Mouse (Mus musculus): Measurements from ENCODE around the gene Upk3b. TPM values are rescaled to one million over a fixed set of nuclear protein-coding genes. Genes with fewer than 3 reads are reported as not detected.
A peak's percentile ranks its signal among the peaks of the same experiment; 100 is the strongest.

The Upk3b gene
- total RNA-seq, 2 experiments from 2014 or later = 0.07 TPM; not detected in 1

DNA sequence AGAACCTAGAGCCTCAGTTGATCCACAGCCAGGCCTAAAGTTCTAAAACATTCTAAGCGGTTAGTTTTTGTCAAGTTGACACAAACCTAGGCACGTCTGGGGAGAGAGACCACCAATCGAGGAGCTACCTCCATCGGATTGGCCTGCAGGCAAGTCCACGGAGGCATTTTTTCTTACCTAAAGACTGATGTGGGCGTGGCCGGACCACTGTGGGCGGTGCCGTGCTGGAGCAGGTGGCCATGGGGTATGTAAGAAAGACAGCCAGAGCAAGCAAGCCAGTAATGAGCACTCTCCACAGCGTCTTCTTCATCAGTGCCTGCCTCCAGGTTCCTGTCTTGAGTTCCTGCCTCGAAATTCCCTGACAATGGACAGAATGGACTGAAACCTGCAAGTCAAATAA, 35.2 kb downstream of the Upk3b start:
- no peak for DNase-seq (ENCODE audit: low spot score)

DNA sequence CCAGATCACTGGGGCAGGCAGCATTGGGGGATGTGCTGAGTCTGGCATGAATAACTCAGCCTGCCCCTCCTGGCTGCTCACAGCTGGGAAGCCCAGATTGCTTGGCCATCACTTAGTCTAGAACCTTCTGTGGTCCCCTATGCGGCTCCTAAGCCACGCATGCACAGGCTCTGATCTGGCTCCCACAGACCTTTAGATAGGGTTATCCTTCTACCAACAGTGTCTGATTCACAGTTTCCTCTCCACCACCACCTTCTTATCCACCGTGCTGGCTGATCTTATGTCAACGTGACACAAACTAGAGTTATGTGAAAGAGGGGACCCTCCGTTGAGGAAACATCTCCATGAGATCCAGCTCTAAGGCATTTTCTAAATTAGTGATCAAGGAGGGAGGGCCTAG, 36.8 kb downstream of the Upk3b start:
- no peak for DNase-seq (ENCODE audit: low spot score)

DNA sequence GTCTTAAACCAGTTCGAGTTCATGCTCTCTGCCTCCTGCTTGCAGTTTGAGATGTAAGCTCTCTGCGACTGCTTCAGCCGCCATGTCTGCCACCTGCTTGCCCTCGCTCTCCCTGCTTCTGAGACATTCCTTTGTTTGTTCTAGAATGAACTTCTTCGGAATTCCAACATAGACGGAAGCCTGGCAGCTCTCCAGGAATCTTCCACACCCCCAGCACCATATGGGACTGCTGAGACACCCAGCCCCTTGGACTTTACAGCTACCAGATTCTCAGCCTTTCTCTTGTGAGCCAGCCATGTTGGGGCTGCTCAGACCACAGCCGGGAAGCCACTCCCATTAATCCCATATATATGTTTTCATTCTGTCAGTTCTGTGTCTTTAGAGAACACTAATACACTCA, 38.0 kb downstream of the Upk3b start:
- no peak for DNase-seq (ENCODE audit: low spot score)

DNA sequence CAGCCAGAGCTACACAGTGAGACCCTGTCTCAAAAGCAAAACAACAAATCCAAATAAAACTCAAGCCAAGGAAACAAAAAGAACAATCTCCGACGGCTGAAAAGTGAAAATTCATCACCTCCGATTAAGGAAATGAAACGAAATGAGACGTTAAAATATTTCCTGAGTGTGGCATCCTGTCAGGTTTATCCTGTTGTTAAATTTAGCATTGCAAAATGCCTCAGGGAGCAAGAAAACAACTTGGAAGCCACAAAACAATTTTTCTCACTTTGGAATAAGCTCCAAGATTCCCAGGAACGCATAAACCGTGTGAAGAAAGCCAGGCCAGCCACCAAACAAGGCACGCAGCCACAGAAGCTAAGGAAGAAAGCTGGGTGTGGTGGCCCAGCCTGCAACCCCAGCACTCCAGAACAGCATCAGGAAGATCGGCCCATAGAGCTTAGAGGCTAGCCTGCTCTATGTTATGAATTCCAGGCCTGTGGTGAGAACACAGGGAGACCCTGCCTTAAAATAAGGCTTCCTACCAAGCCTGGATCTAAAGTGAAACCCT, 38.8 kb downstream of the Upk3b start:
- peak; percentile 27 for DNase-seq (ENCODE audit: low spot score)

DNA sequence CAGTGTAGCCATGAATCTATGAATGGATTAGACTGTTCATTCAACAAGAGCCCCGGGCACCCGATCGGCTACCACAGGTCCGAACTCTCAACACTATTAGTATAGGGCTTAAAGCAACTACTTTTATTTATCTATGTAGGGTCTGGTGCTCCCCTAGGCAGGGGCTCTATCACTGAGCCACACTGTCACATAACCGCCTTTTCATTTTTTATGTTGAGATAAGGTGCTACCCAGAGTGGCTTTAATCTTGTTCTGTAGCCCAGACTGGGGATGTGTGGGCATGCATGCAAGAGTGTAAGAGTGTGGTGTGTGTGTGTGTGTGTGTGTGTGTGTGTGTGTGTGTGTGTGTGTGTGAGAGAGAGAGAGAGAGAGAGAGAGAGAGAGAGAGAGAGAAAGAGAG, 39.8 kb downstream of the Upk3b start:
- no peak for DNase-seq (ENCODE audit: low spot score)

DNA sequence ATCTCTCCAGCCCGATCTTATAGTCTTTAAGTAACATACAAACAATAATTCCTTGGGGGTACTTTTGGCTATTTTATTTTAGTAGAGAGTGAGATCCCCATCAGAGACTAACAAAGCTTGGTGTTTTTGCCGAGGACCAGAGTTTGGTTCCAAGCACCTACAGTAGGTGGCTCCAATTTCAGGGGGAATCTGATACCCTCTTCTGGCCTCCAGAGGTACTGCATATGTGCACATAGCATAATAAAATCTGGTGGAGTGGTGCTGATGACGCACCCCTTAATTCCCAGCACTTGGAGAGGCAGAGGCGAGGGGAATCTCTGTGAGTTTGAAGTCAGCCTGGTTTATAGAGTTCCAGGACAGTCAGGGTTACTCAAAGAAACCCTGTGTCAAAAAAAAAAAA, 44.0 kb downstream of the Upk3b start:
- DNase-seq (ENCODE audit: low spot score) = no peak

DNA sequence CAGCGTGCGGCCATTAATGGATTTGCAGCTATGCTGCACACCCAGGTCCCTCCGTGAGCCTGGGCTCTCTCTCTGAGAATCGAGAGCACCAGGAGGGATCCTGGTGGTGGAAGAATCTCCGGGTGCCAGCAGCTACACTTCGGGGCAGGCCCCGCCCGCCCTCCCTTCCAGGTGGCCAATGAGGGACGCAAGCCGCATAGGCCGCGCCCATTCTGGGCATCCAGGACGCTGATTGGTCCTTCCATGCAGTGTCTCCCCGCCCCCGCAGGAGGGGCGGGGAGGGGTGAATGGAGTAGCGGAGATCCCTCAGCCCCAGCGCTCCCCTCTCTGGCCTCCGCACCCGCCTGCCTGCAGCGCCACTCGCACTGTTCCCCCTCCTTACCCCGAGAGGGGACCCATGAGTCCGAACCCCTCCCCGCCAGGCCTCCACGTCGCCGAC, 45.4 kb downstream of the Upk3b start, which contains the start of gene Rasa4:
TSS of gene Rasa4 (plus strand) at position 248 of the 439 bp plus-strand sequence.
- DNase-seq (ENCODE audit: low spot score) = peak; percentile 96

DNA sequence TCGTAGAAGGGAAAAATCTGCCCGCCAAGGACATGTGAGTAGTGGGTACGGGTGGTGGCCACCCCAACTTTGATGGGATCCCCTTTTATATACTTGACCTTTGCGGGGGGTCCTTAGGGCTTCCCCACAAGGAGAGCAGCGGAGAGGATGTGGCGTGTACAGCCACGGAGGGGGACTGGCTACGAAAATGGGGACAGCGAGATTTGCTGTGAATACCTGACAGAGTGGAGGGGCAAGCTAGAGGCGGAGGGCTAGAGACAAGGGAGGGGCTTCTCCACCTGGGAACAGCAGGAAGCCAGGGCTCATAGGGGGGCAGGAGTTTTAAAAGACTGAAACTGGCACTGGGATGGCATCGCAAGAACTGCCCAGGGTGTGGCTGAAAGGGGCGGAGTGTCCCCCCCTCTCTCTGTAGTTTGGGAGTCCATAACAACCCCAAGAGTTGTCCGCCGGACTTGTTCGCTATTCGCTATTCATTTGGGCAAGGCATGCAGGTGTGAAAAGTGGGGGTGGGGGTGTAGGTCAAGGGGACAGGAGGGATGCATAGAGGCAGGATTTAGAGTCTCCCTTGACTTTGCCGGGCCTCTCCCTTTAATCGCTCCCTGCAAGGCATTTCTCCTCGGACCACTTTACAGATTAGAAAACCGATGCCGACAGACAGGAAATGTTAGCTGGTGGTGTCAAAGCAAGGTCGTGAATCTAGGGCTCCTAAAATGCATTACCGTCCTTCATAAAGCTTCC, 46.0 kb downstream of the Upk3b start:
- DNase-seq (ENCODE audit: low spot score) = peak; percentile 21

DNA sequence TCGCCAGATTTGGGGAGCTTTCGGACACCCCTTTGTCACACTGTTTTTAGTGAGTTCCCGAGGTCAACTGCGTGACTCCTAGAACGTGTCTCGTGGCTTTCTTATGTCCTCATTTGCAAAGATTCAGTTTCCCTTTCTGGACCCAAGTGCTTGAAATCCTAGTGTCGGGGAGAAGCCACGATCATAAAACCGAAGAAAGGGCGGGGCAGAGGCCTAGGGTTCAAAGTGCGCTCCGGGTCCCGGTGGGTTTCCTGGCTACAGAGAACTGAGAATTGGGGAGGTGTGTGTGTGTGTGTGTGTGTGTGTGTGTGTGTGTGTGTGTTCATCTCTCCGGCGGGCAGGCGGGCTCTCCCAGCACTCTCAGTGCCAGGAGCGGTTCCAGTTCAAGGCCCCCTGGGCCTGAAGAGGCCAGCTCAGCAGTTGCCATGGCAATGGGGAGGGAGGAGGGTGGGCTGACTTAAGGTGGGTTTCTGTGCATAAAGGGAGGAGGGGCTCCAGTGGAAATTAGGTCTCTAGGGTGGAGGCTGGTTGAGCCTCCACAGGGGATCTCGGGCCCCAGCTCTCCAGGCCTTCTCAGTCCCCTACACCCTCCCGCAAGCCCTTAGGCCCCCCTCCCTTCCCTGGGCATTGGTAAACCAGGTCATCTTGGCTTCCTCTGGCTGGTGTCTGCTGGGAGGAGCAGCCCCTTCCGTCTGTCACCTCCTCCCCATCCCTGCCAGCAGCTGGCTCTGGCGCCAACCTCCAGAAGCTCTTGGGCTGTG, 46.8 kb downstream of the Upk3b start:
- peak; percentile 67 for DNase-seq (ENCODE audit: low spot score)

DNA sequence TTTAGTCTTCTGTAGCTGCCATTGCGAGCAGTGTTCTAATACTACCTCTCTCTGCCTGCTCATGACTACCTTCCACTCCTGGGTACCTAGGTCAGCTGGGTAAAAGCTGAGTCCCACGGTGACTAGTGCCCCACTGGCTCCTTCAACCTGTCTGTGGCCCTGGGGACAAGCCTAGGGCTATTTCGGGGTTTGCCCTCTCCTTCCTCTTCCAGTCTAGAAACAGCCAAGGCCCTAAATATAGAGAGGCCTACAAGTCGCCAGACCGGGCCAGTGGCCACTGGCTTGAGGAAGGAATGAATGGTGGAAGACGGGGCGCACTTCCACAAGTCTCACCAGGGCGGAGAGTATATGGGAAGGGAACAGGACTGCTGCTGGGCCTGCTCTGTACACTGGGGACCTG, 48.0 kb downstream of the Upk3b start:
- peak; percentile 68 for DNase-seq (ENCODE audit: low spot score)

DNA sequence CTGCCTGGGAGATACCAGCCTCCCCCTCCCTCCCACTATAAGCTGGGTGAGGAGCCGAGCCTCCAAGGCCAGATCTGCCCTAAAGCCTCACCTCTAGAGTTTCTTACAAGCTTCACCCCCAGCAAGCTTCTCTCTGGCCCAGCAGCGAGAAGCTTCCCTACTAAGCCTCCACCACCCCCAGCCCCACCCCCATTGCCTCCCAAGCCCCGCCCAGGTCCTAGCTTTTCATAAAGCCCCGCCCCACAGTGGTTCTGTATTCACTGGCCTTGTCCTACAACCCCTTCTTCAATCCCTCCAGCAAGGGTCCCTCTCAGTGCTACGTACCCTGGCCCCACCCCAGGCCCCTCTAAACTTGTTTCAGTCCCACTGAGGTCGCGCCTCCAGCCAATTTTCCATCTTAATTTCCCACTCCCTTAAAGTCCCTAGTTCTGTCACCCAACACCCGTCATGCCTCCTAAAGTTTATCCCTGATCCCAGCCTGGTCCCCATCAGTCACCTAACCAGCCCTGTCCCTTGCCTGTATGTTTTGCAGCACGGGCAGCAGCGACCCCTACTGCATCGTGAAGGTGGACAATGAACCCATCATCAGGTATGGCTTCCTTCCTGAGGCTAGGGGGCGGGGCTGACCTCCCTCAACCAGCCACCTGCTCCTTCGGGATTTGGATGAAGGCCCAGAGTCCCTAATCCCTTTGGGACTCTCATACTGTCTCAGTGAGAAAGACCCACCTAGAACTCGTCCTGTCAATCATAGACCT, 50.7 kb downstream of the Upk3b start:
- DNase-seq (ENCODE audit: low spot score) = peak; percentile 29

DNA sequence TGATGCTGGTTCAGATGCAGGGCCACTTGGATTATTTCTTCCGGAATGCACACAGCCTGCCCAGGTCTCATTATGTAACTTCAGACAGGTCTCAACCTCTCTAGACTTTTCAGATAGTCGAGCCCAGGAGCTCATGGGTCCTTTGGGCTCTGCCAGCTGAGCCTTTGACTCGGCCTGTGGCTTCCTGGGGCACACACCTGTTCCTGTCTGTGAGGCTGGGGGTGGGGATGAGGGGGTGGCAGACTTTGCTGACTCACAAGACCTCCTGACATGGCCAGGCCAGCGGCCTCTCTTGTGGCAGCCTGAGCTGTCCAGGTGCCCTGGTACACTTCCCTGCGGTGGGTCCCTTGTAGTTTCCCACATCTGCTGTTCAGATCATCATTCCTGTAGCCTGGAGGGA, 53.6 kb downstream of the Upk3b start:
- DNase-seq (ENCODE audit: low spot score) = peak; percentile 56

DNA sequence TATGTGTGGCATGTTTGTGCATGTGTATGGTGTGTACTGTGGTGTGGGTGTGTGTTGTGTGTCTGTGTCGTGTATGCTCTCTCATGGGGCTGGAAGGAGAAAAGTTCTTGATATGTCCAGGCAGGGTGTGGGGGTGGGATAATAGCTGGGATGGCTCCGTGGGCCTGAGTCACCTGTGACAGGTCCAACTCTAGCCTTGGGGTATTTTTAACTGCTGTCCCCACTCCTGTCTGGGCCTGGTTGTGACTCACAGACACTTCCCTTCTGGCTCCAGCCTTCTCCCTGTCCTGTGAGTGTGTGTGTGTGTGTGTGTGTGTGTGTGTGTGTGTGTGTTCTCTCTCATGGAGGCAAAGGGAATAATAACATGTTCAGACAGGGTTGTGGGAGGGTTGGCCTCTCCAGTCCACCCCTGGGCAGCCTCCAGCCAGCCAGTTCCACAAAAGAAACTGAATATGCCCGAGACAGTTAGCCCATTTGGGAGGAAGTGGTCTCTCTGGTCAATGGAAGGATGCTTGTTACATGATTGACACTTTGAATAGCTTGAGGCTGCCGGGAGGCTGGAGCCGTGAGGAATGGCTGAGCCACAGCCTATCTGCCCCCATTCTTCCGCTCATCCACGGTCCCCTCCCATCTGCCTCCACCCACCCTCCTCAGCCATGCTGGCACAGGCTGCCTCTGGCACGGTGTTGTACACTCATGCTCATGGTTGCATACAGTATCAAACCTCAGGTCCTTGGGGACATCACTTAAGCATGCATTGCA, 56.1 kb downstream of the Upk3b start:
- no peak for DNase-seq (ENCODE audit: low spot score)

DNA sequence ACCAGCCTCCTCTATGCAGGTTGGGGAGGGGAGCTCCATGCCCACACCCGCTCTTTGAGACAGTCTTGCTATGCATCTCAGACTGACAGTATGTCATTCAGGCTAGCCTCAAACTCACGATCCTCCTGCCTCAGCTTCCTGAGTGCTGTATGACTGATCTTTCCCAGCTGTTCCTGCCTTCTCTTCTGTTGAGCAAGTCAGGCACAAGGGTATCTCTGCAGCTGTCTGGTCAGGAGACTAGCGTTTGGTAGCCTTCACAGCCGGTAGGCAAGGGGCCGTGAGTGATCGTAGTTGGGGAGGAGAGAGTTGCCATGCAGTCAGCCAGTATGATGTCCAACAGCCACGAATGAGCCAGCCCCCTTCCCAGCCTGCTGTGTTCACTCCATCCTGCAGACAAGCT, 56.8 kb downstream of the Upk3b start:
- no peak for DNase-seq (ENCODE audit: low spot score)

Other genes with a start within 250 kb of the Upk3b start
- not detected for gene Srrm3, start 231.6 kb upstream of the Upk3b start, total RNA-seq (2021)
- 100 to 1,000 TPM; 239 to 482 TPM for gene Hspb1, start 150.6 kb upstream of the Upk3b start, total RNA-seq (2021)
- 100 to 1,000 TPM; 288 to 326 TPM for gene Ywhag, start 103.9 kb upstream of the Upk3b start, total RNA-seq (2021)
- gene Ssc4d, start 64.0 kb upstream of the Upk3b start, total RNA-seq (2021) = under 1 TPM; 0.57 to 0.95 TPM
- gene Zp3, start 58.4 kb upstream of the Upk3b start, total RNA-seq (2021) = not detected
- 1 to 10 TPM; 7.4 to 7.6 TPM for gene Dtx2, start 43.7 kb upstream of the Upk3b start, total RNA-seq (2021)
- gene Upk3bl, start 16.0 kb downstream of the Upk3b start, total RNA-seq (2021) = not detected
- gene Rasa4, start 45.4 kb downstream of the Upk3b start, total RNA-seq (2021) = 10 to 100 TPM; 32.3 to 34.8 TPM
- 10 to 100 TPM; 65.1 to 72.1 TPM for gene Polr2j, start 78.1 kb downstream of the Upk3b start, total RNA-seq (2021)
- gene Lrwd1, start 97.6 kb downstream of the Upk3b start, total RNA-seq (2021) = 1 to 10 TPM; 4.2 to 4.4 TPM
- 1 to 10 TPM; 3.8 to 4.9 TPM for gene Alkbh4, start 97.7 kb downstream of the Upk3b start, total RNA-seq (2021)
- under 1 TPM; 0.55 to 0.64 TPM for gene Orai2, start 132.2 kb downstream of the Upk3b start, total RNA-seq (2021)
- gene Prkrip1, start 160.5 kb downstream of the Upk3b start, total RNA-seq (2021) = 10 to 100 TPM; 19.4 to 23.8 TPM
- gene Sh2b2, start 208.1 kb downstream of the Upk3b start, total RNA-seq (2021) = 1 to 10 TPM; 2.4 to 2.5 TPM